Mouse (Mus musculus): Measurements from ENCODE around the gene Nkiras2. TPM values are rescaled to one million over a fixed set of nuclear protein-coding genes. Genes with fewer than 3 reads are reported as not detected.
A peak's percentile ranks its signal among the peaks of the same experiment; 100 is the strongest.

Nkiras2 gene
- total and polyA plus RNA-seq, 3 experiments: 53.8 to 70.0 (median 60.0) TPM

- no peak for TF ChIP-seq MAFK (IDR thresholded peaks at IDR 0.05; ENCODE audit: insufficient replicate concordance, low read length)
- TF ChIP-seq HCFC1 (IDR thresholded peaks at IDR 0.05; ENCODE audit: low read depth, low read length): no peak
- no peak for TF ChIP-seq POLR2AphosphoS2 (IDR thresholded peaks at IDR 0.05; ENCODE audit: low read depth, low read length)
- TF ChIP-seq JUND (conservative IDR thresholded peaks at IDR 0.05; ENCODE audit: low read depth, low read length): no peak
- no peak for TF ChIP-seq RCOR1 (conservative IDR thresholded peaks at IDR 0.05; ENCODE audit: low read depth, low read length)
- no peak for TF ChIP-seq SIN3A (IDR thresholded peaks at IDR 0.05; ENCODE audit: low read length)
- TF ChIP-seq TCF12 (IDR thresholded peaks at IDR 0.05; ENCODE audit: low read depth, low read length): no peak
- no peak for TF ChIP-seq ZKSCAN1 (IDR thresholded peaks at IDR 0.05; ENCODE audit: borderline replicate concordance, low read depth, low read length)
- dilution Hi-C loops (cut with MboI; ENCODE audit: extremely low pct_ligation_motif_present, extremely low pct_unique_long_range_greater_than_20kb, low sequenced_read_pairs): no loop called here
- Histone ChIP-seq H3K36me3 (replicated peaks in 1 of 2; ENCODE audit: control insufficient read depth in 1 of 2, insufficient read depth in 1 of 2, low read length in 1 of 2) (peaks cover 7 to 43% of the 10 kb centered on the region in 2 experiments), H3K27me3 (replicated peaks) (no peaks in the 10 kb centered on the region), H3K4me1 (ENCODE audit: control insufficient read depth in 1 of 2, insufficient read depth in 2 of 2) (peaks cover 11 to 75% of the 10 kb centered on the region in 2 experiments), H3K9me3 (replicated peaks; ENCODE audit: low read length) (no peaks in the 10 kb centered on the region), H3K9ac (ENCODE audit: insufficient read depth, low read depth) (peak overlapping the region; percentile 97), H3K4me3 (replicated peaks in 1 of 3; ENCODE audit: low read depth in 2 of 3, low read length in 2 of 3, poor library complexity in 1 of 3) (peak overlapping the region in 2 of 3 experiments; percentile 84 to 91), H3K79me2 (replicated peaks; ENCODE audit: control insufficient read depth, extremely low read depth, insufficient read depth, poor library complexity, severe bottlenecking) (peaks cover 67% of the 10 kb centered on the region), H3K27ac (ENCODE audit: insufficient read depth, low read depth) (no peak overlapping the region), H3K4me2 (ENCODE audit: insufficient read depth, low read depth, poor library complexity, severe bottlenecking) (peak overlapping the region; percentile 97)
- no peak for DNase-seq (ENCODE audit: extremely low read depth)
- in situ Hi-C loops (cut with MboI; ENCODE audit: low pct_ligation_motif_present, low pct_unique_long_range_greater_than_20kb, low sequenced_read_pairs): no loop called here
Measured at GRCm38 (mm10) chr11:100617480-100617879, 1.6 kb upstream of the Nkiras2 start.

- no peaks in the 10 kb centered on the region for H3K27me3 ChIP-seq (replicated peaks)
- peak; percentile 96 for DNase-seq (ENCODE audit: extremely low read depth)
- H3K9ac ChIP-seq (ENCODE audit: insufficient read depth, low read depth): peak overlapping the region; percentile 97
- peaks cover 49% of the 10 kb centered on the region for H3K79me2 ChIP-seq (replicated peaks; ENCODE audit: control insufficient read depth, extremely low read depth, insufficient read depth, poor library complexity, severe bottlenecking)
- peak overlapping the region; percentile 87 for H3K27ac ChIP-seq (ENCODE audit: insufficient read depth, low read depth)
- peak overlapping the region; percentile 83 to 91 (median 84) for H3K4me3 ChIP-seq (replicated peaks in 1 of 3; ENCODE audit: low read depth in 2 of 3, low read length in 2 of 3, poor library complexity in 1 of 3)
- H3K4me1 ChIP-seq (ENCODE audit: control insufficient read depth in 1 of 2, insufficient read depth in 2 of 2): peaks cover 13 to 68% of the 10 kb centered on the region in 2 experiments
- no peaks in the 10 kb centered on the region for H3K9me3 ChIP-seq (replicated peaks; ENCODE audit: low read length)
- H3K36me3 ChIP-seq (replicated peaks in 1 of 2; ENCODE audit: control insufficient read depth in 1 of 2, insufficient read depth in 1 of 2, low read length in 1 of 2): peaks cover 10 to 37% of the 10 kb centered on the region in 2 experiments
- in situ Hi-C loops (cut with MboI; ENCODE audit: low pct_ligation_motif_present, low pct_unique_long_range_greater_than_20kb, low sequenced_read_pairs) (no loop called here), dilution Hi-C loops (cut with MboI; ENCODE audit: extremely low pct_ligation_motif_present, extremely low pct_unique_long_range_greater_than_20kb, low sequenced_read_pairs) (no loop called here)
- peak overlapping the region; percentile 78; the same call in 1 of the 2 replicates for H3K4me2 ChIP-seq (ENCODE audit: insufficient read depth, low read depth, poor library complexity, severe bottlenecking)
- TF ChIP-seq POLR2A (IDR thresholded peaks at IDR 0.05; ENCODE audit: low read depth, low read length) (peak; percentile 67; the same call in 1 of the 2 replicates), POLR2AphosphoS2 (IDR thresholded peaks at IDR 0.05; ENCODE audit: low read depth, low read length) (peak; percentile 92), USF1 (IDR thresholded peaks at IDR 0.05; ENCODE audit: low read depth, low read length) (no peak), BHLHE40 (IDR thresholded peaks at IDR 0.05; ENCODE audit: low read depth, low read length) (no peak), HCFC1 (IDR thresholded peaks at IDR 0.05; ENCODE audit: low read depth, low read length) (peak; percentile 89), E2F4 (IDR thresholded peaks at IDR 0.05; ENCODE audit: insufficient replicate concordance, low read depth, low read length) (no peak), GABPA (IDR thresholded peaks at IDR 0.05; ENCODE audit: insufficient replicate concordance, low read depth, low read length) (peak; percentile 80), TCF12 (IDR thresholded peaks at IDR 0.05; ENCODE audit: low read depth, low read length) (peak; percentile 97), RCOR1 (conservative IDR thresholded peaks at IDR 0.05; ENCODE audit: low read depth, low read length) (peak; percentile 77; the same call in 1 of the 2 replicates), SMC3 (IDR thresholded peaks at IDR 0.05; ENCODE audit: low read depth, low read length) (peak; percentile 28; the same call in 1 of the 2 replicates), MEF2A (IDR thresholded peaks at IDR 0.05; ENCODE audit: borderline replicate concordance, low read depth, low read length) (peak; percentile 92), CHD1 (IDR thresholded peaks at IDR 0.05; ENCODE audit: low read depth, low read length) (peak; percentile 89; the same call in 1 of the 2 replicates), MXI1 (IDR thresholded peaks at IDR 0.05; ENCODE audit: low read depth, low read length) (peak; percentile 86), IRF4 (IDR thresholded peaks at IDR 0.05; ENCODE audit: low read depth, low read length) (peak; percentile 80), UBTF (IDR thresholded peaks at IDR 0.05; ENCODE audit: low read depth, low read length) (peak; percentile 95), KAT2A (IDR thresholded peaks at IDR 0.05; ENCODE audit: insufficient replicate concordance, low read length) (peak; percentile 76; the same call in 1 of the 2 replicates), CHD2 (IDR thresholded peaks at IDR 0.05; ENCODE audit: low read length) (no peak), ELF1 (IDR thresholded peaks at IDR 0.05; ENCODE audit: low read depth, low read length) (peak; percentile 89), SIN3A (IDR thresholded peaks at IDR 0.05; ENCODE audit: low read length) (peak; percentile 96), ZKSCAN1 (IDR thresholded peaks at IDR 0.05; ENCODE audit: borderline replicate concordance, low read depth, low read length) (no peak), MAZ (IDR thresholded peaks at IDR 0.05; ENCODE audit: low read depth, low read length) (peak; percentile 42), JUND (conservative IDR thresholded peaks at IDR 0.05; ENCODE audit: low read depth, low read length) (no peak), RAD21 (IDR thresholded peaks at IDR 0.05; ENCODE audit: low read depth, low read length) (no peak; the same call in 1 of the 2 replicates), MAX (IDR thresholded peaks at IDR 0.05; ENCODE audit: low read length) (peak; percentile 80), ZNF384 (IDR thresholded peaks at IDR 0.05; ENCODE audit: low read depth, low read length) (no peak), ZC3H11A (IDR thresholded peaks at IDR 0.05; ENCODE audit: low read depth, low read length) (peak; percentile 59), USF2 (conservative IDR thresholded peaks at IDR 0.05; ENCODE audit: low read depth, low read length) (no peak), EP300 (IDR thresholded peaks at IDR 0.05; ENCODE audit: low read length) (no peak), ZMIZ1 (IDR thresholded peaks at IDR 0.05; ENCODE audit: low read depth, low read length) (peak; percentile 92)
Measured at GRCm38 (mm10) chr11:100619485-100619975, 486 bp downstream of the Nkiras2 start.
